Mouse (Mus musculus): ENCODE measurements around the gene Msx3.

Gene Msx3

DNA sequence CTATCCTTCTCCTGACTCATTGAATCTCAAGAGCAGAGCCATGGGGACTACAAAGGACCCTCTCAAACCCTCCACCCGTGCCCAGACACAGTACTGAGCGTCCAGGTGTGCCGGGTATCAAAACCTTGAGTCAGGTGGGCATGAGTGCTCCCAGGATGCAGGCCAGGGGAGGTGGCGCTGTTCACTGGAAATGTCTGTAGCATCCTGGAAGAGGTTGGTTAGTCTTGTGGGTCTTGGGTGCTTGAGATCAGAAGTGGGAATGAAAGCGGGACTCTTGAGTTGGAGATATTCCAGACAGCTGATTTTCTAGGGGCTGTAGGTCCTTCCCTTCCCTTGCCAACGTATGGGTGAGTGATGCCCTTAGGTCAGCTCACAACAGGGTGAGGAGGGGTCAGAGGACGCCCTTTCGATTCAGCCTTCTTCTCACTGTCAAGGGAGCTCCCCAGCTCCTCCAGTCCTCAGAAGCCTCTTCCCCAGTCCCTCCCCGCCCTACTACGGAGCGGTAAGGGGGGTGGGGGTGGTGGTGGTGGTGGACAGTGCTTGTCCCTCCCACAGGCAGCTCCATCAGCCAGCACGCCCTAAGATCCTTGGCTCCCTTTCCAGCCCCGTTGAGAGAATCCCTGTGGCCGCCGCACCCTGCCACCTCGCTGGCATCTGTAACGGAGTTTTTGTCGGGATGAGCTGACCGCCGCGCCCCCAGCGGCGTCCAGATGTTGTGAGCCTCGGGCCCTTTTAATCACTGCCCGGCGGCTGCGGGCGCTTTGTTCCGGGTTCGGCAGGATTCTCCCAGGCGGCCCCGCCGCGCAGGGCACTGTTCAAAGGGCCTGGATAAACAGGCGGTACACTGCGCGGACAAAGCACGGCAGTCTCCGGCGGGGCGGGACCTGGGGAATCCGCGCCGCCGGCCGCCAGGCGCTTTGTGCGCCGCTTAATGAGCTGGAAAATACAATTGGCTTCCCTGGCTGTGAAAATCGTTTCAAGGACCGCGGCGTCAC, 8.8 kb upstream of the Msx3 start:
- DNase-seq (ENCODE audit: low read depth) = no peak

DNA sequence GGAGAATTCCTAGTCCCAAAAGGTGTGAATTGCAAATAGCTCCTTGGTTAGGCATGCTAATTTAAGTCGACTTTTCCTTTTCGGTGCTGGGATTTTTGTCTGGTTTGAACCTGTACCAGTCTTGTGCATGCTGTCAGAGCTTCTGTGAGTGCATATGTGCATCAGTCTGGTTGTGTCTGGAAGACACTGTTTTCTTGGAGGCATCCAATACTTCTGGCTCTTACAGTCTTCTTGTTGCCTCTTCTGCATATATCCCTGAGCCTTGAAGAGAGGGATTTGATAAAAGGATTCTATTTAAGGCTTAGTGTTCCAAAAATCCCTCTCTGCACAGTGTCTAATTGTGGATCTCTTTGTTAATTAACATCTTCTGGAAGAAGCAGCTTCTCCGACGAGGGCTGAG, 5.2 kb upstream of the Msx3 start:
- DNase-seq (ENCODE audit: low read depth) = no peak

DNA sequence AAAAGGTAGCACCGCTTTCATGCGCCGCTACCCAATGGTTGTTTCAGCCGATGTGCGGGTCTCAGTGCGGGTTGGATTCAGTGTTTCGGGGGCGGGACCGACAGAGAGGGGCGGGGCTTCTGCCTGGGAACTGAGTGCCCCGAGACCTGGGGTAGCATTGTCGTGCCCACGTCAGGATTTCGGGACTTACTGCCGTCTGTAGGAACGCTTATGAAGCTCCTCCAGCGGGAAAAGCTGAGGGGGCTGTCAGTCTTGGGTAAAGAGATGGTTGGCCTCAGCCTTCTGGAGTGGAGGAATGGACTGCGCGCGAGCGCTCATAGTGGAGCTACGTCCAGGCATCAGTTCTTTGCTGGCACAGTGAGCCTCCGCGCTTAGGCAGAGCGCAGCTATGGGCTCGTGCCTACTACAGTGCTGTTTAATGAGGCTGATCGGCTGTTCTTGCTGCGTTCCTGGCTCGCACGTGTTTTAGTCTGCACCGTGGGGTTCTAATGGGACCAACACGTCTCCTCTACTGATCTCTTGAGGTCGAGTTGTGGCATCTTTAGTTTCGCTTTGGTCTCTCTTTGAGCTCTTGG, 313 bp upstream of the Msx3 start:
- no peak for DNase-seq (ENCODE audit: low read depth)

DNA sequence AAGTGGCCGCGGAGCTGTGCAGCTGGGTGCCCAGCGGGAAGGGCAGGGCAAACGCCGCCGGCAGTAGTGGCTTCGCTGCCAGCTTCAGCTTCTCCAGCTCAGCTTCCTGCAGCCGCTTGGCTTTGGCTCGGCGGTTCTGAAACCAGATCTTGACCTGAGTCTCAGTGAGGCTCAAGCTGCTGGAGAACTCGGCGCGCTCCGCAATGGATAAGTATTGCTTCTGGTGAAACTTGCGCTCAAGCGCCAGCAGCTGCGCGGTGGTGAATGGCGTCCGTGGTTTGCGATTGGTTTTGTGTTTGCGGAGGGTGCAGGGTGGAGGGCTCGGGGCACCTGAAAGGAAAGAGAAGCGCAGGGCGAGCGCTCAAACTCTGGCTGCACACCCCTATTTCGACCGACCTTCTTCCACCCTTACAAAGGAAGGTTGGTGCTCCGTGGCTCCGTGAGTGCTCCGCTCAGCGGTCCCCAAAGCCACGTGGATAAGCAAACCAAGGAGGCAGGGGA, 1.0 kb downstream of the Msx3 start:
- no peak for DNase-seq (ENCODE audit: low read depth)

DNA sequence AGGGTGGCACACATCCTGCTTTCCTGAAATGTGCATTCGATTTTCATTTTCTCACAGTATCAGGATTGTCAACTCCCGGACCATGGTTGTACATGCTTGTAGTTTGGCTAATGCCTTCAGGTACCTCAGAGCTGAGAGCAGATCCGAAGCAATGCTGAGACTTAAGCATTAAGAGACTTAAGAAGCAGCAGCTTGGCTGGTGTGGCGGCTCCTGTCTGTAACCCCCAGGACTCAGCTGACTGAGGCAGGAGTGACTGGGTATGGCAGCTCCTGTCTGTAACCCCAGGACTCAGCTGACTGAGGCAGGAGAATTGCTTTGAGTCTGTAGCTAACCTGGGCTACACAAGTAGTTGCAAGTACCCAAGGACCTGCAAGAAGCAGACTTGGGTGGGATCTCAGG, 3.3 kb downstream of the Msx3 start:
- no peak for DNase-seq (ENCODE audit: low read depth)

DNA sequence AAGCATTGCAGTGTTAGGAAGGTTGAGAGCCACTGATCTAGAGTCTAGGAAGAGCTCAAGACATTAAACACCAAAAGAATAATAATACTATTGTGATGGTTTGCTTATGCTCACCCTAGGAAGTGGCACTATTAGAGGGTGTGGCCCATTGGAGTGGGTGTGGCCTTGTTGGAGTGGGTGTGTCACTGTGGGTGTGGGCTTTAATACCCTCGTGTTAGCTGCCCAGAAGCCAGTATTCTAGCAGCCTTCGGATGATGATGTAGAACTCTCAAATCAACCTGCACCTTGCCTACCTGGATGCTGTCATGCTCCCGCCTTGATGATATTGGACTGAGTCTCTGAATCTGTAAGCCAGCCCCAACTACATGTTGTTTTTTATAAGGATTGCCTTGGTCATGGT, 6.2 kb downstream of the Msx3 start:
- DNase-seq (ENCODE audit: low read depth) = no peak

DNA sequence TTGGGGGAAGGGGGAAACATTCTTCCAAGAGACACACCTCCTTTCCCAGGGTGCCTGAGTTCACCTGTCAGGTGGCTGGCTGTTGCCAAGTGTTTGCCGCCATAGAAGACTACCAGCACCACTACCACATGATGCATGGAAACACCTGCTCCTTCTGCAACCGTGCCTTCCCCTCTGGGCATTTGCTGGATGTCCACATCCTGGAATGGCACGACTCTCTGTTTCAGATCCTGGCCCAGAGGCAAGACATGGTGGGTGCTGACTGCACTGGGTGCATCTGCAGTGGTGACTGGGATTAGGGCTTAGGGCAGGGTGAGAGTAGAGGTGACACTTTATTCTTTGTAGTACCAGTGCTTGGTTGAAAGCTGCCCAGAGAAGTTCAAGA, 11.7 kb downstream of the Msx3 start:
- DNase-seq (ENCODE audit: low read depth) = no peak

DNA sequence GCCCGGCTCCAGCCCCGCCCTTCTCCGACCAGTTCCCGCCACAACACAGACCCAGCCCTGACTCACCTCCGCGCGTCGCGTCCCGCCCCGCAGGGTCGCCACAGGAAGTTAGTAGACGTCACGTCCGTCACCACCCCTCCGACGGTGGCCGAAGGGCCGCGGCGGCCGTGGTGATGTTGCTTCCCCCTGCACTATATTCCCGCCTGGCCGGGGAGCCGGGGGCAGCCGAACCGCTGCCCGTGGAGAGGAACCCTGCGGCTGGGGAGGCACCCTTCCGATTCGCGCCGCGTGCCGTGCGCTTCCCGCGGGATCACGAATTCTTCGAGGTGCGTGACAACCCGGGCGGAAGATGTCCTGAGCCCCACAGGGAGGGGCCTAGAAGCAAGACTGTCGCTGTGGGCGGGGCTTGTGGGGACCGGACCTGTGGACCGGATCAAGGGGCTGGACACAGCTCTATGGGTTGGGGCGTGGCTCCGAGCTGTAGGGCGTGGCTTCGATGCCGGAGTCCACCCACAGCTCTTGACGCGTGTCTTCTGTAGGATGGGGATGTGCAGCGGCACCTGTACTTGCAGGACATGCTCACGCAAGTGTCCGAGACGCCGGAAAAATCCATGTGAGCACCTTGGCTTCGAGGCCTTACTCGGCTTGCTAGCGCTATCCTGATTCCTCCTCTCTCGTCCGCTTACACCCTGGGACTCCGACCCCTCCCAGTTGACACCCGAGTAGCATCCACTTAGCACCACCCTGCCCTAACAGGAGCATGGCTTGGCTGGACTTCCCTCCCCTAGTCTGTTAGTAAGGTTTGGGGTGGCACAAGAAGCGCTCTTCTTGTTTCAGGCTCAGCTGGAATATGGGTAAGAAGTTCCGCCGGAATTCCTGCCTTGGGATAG, 12.4 kb downstream of the Msx3 start, which contains the start of the genes Zfp511 and Tubgcp2:
TSS of gene Zfp511 (plus strand) at position 111 of the 890 bp plus-strand sequence.
TSS of gene Tubgcp2 (minus strand) at position 389 of the 890 bp plus-strand sequence.
- DNase-seq (ENCODE audit: low read depth) = peak; percentile 81

DNA sequence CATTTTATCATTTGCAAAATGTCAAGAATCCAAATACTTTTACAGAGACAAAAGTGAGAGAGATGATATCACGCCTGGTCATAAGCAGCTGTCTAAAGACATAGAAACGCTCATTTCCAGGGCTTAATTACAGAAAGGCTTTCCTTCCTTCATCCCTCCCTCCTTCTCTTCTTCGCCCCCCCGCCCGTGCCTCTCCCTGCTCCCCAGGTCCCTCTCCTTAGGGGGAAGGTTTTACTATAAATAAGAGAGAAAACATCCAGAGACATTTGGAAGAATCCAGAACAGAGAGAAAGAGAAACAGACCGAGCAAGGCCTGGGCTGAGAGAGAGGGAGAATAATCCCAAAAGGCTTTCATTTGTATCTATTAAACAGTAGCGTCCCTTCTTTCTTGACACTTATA, 13.4 kb downstream of the Msx3 start:
- no peak for DNase-seq (ENCODE audit: low read depth)

DNA sequence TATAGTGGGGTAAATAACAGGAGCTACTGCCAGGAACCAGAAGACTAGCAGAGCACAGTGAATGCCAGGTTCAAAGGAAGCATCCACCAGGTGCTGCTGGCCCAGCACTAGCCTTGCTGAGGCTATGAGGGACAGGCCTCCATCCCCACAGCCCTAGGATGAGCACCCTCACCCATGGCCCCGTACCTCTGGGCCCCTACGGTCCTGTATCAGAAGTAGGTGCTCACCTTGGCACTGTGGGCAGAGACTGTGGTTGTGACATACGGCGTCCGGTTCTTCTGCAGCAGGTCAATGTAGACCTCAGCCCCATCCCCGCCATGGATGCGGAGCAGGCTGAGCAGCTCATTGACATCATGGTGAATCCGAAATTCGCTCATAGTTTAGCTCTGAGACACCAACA, 15.5 kb downstream of the Msx3 start:
- no peak for DNase-seq (ENCODE audit: low read depth)

DNA sequence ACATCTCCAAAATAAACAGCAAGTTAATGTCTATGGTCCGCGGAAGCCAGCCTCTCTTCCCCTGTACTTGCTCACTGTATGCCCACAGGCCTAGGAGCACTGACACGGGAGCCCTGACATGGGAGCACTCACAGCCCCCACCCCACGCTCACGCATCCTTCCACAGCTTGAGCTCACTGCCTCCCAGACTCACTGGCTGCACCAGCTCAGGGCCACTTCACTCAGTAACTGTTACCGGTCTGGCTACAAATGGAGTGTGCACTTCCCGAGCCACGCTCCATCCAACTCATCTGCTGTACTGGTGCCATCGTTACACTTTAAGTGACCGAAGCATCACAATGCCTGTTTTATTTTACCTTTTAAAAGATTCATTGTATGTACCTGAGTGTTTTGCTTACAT, 16.5 kb downstream of the Msx3 start:
- DNase-seq (ENCODE audit: low read depth) = no peak

DNA sequence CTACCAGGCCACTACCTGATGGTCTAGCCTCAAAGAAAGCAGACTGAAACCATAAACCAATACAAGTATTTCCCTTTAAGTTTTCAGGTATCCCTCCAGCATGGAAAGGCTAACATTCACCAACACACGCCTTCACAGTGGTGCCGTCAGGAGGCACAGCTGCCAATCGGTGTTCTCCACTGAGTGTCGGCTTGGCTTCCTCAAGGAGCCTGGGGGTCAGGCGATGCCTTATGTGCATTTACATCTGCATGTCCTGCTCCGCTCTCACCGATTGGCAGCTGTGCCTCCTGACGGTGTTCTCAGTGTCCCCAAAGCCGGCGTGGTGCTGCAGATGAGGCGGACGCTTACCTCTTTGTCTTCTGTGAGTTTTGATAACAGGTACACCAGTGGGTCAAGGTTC, 17.1 kb downstream of the Msx3 start:
- DNase-seq (ENCODE audit: low read depth) = no peak

DNA sequence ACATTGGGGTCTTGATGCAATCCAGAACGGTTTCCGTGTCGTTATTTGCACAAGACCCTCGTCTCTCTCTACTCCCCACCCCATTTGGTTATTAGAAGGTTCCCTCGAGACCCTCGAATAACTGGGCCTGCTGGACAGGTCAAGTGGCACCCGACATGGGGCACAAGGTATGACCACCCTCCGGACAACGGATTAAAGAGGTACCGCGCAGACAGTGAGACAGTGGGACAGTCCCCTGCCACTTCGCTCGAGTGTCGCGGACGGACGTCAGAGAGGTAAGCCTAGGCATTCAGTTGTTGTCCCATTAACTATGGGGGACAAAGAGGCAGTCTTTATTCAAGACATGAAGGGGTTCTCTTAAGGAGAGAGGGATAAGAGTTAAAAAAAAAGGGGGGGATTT, 37.6 kb downstream of the Msx3 start:
- DNase-seq (ENCODE audit: low read depth) = no peak

DNA sequence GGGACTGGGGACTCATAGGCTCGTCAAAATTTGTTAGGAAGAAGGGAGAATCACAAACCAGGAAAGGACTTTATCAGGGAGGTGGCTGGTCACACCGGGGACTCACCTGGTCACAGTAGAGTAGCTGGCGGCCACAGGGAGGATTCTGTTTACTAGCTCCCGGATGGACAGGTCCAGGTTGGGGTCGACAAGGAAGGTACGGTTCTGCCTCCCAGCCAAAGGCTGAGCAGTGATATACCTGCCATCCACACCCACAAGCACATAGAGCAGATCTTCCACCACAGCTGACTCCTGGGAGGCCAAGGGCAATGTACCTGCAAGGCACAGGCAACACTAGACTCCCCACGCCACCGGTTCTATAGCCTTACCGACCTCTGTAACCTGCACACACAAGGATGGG, 41.1 kb downstream of the Msx3 start:
- no peak for DNase-seq (ENCODE audit: low read depth)

DNA sequence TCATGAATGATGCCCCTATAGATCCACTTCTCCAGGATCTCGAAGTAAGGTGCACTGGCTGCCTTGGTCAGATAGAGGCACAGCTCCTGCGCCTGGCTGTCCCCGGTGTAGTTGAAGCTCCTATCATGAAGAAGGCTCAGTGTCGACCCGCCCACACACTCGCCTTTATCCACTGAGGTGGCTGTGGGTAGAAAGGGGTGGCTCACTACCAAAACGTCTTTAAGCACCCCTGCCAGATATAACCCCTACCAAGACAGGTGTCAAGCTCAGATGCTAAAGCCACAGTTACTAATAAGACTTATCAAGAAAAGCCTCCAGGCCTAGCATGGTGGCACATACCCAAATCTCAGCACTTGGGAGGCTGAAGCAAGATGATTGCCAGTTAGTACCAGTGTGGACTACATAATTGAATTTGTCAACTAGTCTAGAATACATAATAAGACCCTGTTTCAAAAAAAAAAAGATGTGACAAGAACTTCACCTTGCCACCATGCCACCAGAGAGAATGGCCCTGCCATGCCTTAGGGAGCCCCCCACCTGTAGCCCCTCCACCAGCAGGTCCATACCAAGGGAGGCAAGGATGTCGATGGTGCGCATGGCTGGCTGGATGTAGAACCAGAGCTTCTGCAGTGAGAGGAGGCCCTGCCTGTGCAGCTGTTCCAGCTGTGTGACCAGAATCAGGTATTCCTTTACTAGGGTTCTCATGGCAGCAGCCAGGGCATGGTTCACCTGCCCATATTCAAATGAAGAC, 41.9 kb downstream of the Msx3 start:
- no peak for DNase-seq (ENCODE audit: low read depth)

DNA sequence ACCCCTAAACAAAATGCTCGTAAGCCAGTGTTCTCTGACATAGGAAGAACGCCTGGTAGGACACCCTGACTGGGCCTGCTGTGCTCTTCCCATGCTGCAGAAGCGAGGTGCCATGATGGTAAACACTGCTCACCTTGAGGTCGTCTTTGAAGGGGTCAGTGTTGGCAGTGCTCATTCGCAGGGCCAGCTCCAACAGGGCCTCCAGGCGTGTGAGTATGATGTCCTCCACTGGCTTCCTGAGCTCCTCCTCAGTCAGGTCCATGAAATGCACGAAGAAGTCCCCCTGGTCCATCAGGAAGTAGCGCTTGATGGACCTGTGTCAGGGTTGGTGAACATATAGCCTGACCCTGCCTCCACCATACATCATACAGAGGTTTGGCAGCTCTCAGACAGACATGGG, 44.2 kb downstream of the Msx3 start:
- DNase-seq (ENCODE audit: low read depth) = no peak

DNA sequence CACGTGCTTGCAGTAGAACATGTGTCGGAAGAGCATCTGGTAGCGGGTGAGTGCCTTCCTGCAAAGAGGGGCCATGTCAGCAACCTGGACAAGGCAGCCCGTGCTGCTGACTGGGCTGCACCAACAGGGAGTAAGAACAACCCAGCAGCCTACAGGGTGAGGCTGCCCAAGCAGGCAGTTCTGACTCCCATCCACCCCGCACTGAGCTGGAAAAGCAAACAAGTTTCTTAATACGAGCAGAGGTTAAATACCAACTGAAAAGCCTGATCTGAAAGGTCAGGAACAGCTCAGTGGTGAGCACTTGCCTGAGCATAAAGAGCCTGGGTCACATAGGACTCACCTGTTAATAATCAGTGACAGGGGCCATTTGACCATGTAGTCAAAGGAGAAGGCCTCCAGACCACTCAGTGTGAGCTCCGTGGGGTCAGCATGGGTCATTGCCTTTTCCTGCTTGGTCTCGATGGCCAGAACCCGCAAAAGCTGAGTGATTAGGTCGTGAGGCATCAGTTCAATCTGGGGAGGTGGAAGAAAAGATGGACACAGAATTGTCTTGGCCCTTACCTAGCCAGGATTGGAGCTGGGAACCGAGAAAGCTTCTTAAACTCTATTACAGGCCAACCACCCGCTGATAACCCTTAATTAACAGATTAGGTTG, 47.7 kb downstream of the Msx3 start:
- DNase-seq (ENCODE audit: low read depth) = no peak

DNA sequence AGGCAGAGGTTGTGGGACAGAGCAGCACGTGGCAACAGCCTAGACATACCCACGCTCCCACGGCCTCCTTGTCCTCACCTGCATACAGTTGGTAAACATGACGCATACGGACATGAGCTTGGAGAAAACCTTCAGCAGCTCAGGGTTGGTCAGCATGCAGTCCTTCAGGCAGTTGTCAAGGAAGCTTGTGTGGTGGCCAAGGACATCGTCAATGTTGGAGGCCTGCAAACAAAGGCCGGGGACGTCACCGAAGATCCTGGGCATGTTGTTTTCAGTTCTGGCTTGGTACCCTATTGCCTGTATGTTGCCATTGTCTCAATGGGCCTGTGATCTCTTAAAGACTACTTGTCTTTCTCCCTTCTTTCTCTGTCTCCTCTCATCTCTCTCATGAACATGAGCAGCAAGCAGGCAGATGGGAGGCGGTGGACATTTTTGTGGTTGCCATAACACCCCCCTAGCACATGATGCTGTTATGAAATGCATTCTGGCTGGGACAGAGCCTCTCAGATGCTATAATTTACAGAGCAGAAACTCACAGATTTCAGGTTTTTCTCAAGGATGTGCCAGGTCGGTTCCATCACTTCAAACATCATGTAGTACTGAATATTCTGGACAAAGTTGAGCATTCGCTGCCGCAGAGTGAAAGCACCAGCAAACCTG, 50.1 kb downstream of the Msx3 start:
- no peak for DNase-seq (ENCODE audit: low read depth)
